ENCODE assay signal across 20 mouse cellular contexts in genomic region chr12:17721058-17721457, GRCm38 (mm10). TPM values are rescaled to one million over a fixed set of nuclear protein-coding genes. Genes with fewer than 3 reads are reported as not detected.
DNase-seq lines count a peak whose midpoint lies in the region; ATAC-seq and TF ChIP-seq lines count a peak whose summit lies in the region.
"Had no signal": no experiment of that assay in that cellular context is flagged by ENCODE, and none has a peak within 500 bp of the region (broad histone marks: within the 10 kb centered on the region; RNA-seq: fewer than 3 reads in every experiment).

No protein-coding gene starts in this region.

- no peaks in the 10 kb centered on the region for H3K9me3 ChIP-seq in hindbrain, postnatal 0 days (ENCODE audit: low read length)
- H3K9me3 ChIP-seq in hindbrain, embryonic 12.5 days (replicated peaks), result no peaks in the 10 kb centered on the region
- H3K9me3 ChIP-seq: forebrain, embryonic 13.5 days; hindbrain, embryonic 10.5 days; limb, embryonic 10.5 days; liver, embryonic 12.5 days; neural tube, embryonic 13.5 days; stomach, embryonic 15.5 days had no signal

- no peaks in the 10 kb centered on the region for H3K4me1 ChIP-seq in hindbrain, postnatal 0 days (ENCODE audit: insufficient read depth, low read length)
- peaks cover 10% of the 10 kb centered on the region for H3K4me1 ChIP-seq in hindbrain, embryonic 12.5 days

- no peaks in the 10 kb centered on the region for H3K36me3 ChIP-seq in hindbrain, postnatal 0 days (ENCODE audit: insufficient read depth, low read length)
- H3K36me3 ChIP-seq in hindbrain, embryonic 12.5 days, result 0 out of 2 replicates have a peak, but pooled peaks cover 2% of the 10 kb centered on the region
- H3K36me3 ChIP-seq: hindbrain, embryonic 10.5 days; neural tube, embryonic 13.5 days; stomach, embryonic 15.5 days had no signal

- ATAC-seq in hindbrain, postnatal 0 days, result peak; percentile 48; the same call in 1 of the 2 replicates
- no peak for ATAC-seq in hindbrain, embryonic 12.5 days (ENCODE audit: low FRiP score)
- no peak for ATAC-seq in monocyte, adult 5-6 weeks (replicated peaks; ENCODE audit: insufficient number of reproducible peaks, low FRiP score, low TSS enrichment, poor library complexity, severe bottlenecking)
- ATAC-seq: forebrain, embryonic 13.5 days; liver, embryonic 12.5 days had no signal

- no peak for TF ChIP-seq CTCF in hindbrain, postnatal 0 days (IDR thresholded peaks at IDR 0.05; ENCODE audit: low read depth)

- H3K4me3 ChIP-seq in hindbrain, postnatal 0 days (ENCODE audit: low read length), result no peak overlapping the region
- no peak overlapping the region for H3K4me3 ChIP-seq in hindbrain, embryonic 12.5 days
- H3K4me3 ChIP-seq: forebrain, embryonic 13.5 days; gastrocnemius, adult 2 months; hindbrain, embryonic 10.5 days; limb, embryonic 10.5 days; liver, embryonic 12.5 days; megakaryocyte, embryonic 14.5 days; neural tube, embryonic 13.5 days; stomach, embryonic 15.5 days had no signal

- no peak overlapping the region for H3K4me2 ChIP-seq in hindbrain, postnatal 0 days (ENCODE audit: low read depth, low read length)
- H3K4me2 ChIP-seq in hindbrain, embryonic 12.5 days (replicated peaks), result no peak overlapping the region
- H3K4me2 ChIP-seq: forebrain, embryonic 13.5 days; heart, embryonic 11.5 days; liver, embryonic 12.5 days; neural tube, embryonic 13.5 days; stomach, embryonic 15.5 days had no signal

- no peaks in the 10 kb centered on the region for H3K27me3 ChIP-seq in hindbrain, postnatal 0 days (ENCODE audit: insufficient read depth, low read length)
- H3K27me3 ChIP-seq in hindbrain, embryonic 12.5 days, result no peaks in the 10 kb centered on the region
- H3K27me3 ChIP-seq: CH12.LX; forebrain, embryonic 13.5 days; liver, embryonic 12.5 days; megakaryocyte, embryonic 14.5 days; neural tube, embryonic 13.5 days; stomach, embryonic 15.5 days had no signal

- no peak overlapping the region for H3K27ac ChIP-seq in hindbrain, postnatal 0 days
- no peak overlapping the region for H3K27ac ChIP-seq in hindbrain, embryonic 12.5 days
- H3K27ac ChIP-seq: forebrain, embryonic 13.5 days; gastrocnemius, adult 2 months; hindbrain, embryonic 10.5 days; kidney, postnatal 0 days; limb, embryonic 10.5 days; liver, embryonic 12.5 days; neural tube, embryonic 13.5 days; stomach, embryonic 15.5 days had no signal

- DNase-seq in hindbrain, postnatal 0 days (ENCODE audit: low spot score), result peak; percentile 42
- DNase-seq in right cerebral cortex, postnatal 4 days, result peak; percentile 16
- no peak for DNase-seq in right cerebral cortex, adult 2 months (ENCODE audit: low spot score in 2 of 2)
- DNase-seq in brain, adult 2 months (ENCODE audit: low read depth, low spot score), result peak; percentile 69
- DNase-seq in cerebellum, postnatal 14 days, result peak; percentile 70 to 79
- no peak for DNase-seq in yolk sac, embryonic 10.5 days (ENCODE audit: low spot score)
- DNase-seq: gastrocnemius, adult 2 months; thymus, postnatal 25 days had no signal

- no peak overlapping the region for H3K9ac ChIP-seq in hindbrain, postnatal 0 days (replicated peaks; ENCODE audit: low read length)
- H3K9ac ChIP-seq in hindbrain, embryonic 12.5 days, result no peak overlapping the region
- H3K9ac ChIP-seq: forebrain, embryonic 13.5 days; liver, embryonic 12.5 days; neural tube, embryonic 13.5 days; stomach, embryonic 15.5 days had no signal

RNA-seq across cellular contexts. Expression of gene Hpcal1, which starts 30.4 kb away (rescaled TPM):
- total RNA-seq in hindbrain, postnatal 0 days (2014; rRNA removed), result 93.9 and 95.2 TPM in 2 replicates
- polyA plus RNA-seq in hindbrain, postnatal 0 days (2015; fragmentation: Nextera tagmentation; extraction: Ambion mirVana), result 171 and 180 TPM in 2 replicates
- 42.8 and 48.9 TPM in 2 replicates for polyA plus RNA-seq in hindbrain, embryonic 12.5 days (2016; fragmentation: Nextera tagmentation; extraction: Ambion mirVana)
- total RNA-seq in monocyte, adult 5-6 weeks (2017), result 30.2 to 51.8 TPM (median 42.3 TPM) in 3 replicates

Comparison
In these comparisons a context has a peak if more than half of its experiments do, and no peak if none do; other contexts are left out.
1. DNase-seq: peak in hindbrain, postnatal 0 days (single experiment), right cerebral cortex, postnatal 4 days (single experiment), brain, adult 2 months (single experiment) and cerebellum, postnatal 14 days (2 of 2); none in right cerebral cortex, adult 2 months (0 of 2) and yolk sac, embryonic 10.5 days (single experiment).